Mouse (Mus musculus): ENCODE results near the gene Hes5. TPM values are rescaled to one million over a fixed set of nuclear protein-coding genes. Genes with fewer than 3 reads are reported as not detected.

Hes5 gene
- 5.8 and 6.2 TPM in 2 replicates for polyA plus RNA-seq (2015; fragmentation: Nextera tagmentation; extraction: Ambion mirVana)

GRCm38 (mm10) chr4:154960690-154961225 is at the start of gene Hes5:
Gene Hes5, plus strand, starts transcription at chr4:154960923.
- Histone ChIP-seq H3K9me3 (replicated peaks; ENCODE audit: low read length) (no peaks in the 10 kb centered on the region), H3K9ac (ENCODE audit: low read depth, low read length) (peak within 1 kb of the TSS; percentile 46), H3K36me3 (ENCODE audit: insufficient read depth, low read length) (no peaks in the 10 kb centered on the region), H3K4me1 (replicated peaks; ENCODE audit: insufficient read depth, low read length) (peaks cover 32% of the 10 kb centered on the region), H3K27me3 (ENCODE audit: insufficient read depth, low read length) (peaks cover 41% of the 10 kb centered on the region), H3K27ac (no peak within 1 kb of the TSS; the same call in 1 of the 2 replicates), H3K4me2 (ENCODE audit: low read length) (peak within 1 kb of the TSS; percentile 82), H3K4me3 (replicated peaks; ENCODE audit: low read depth, low read length) (peak within 1 kb of the TSS; percentile 42)
- under 1% methylated on average over 65 of the region's 65 CpGs for WGBS
- no peak for TF ChIP-seq CTCF (IDR thresholded peaks at IDR 0.05; ENCODE audit: low read depth)
- no peak for DNase-seq (ENCODE audit: low spot score)
- no peak for ATAC-seq (replicated peaks; ENCODE audit: low FRiP score, low read depth)

GRCm38 (mm10) chr4:154911644-154912043 is 49.1 kb upstream of the Hes5 start:
- no peak overlapping the region for H3K9ac ChIP-seq (ENCODE audit: low read depth, low read length)
- no peak for TF ChIP-seq CTCF (IDR thresholded peaks at IDR 0.05; ENCODE audit: low read depth)
- 73% methylated on average over 2 of the region's 2 CpGs for WGBS
- no peak overlapping the region for H3K4me3 ChIP-seq (replicated peaks; ENCODE audit: low read depth, low read length)
- H3K27ac ChIP-seq = no peak overlapping the region
- no peaks in the 10 kb centered on the region for H3K4me1 ChIP-seq (replicated peaks; ENCODE audit: insufficient read depth, low read length)
- no peaks in the 10 kb centered on the region for H3K36me3 ChIP-seq (ENCODE audit: insufficient read depth, low read length)
- H3K9me3 ChIP-seq (replicated peaks; ENCODE audit: low read length) = no peaks in the 10 kb centered on the region
- H3K27me3 ChIP-seq (ENCODE audit: insufficient read depth, low read length) = no peaks in the 10 kb centered on the region
- H3K4me2 ChIP-seq (ENCODE audit: low read length) = no peak overlapping the region
- DNase-seq (ENCODE audit: low spot score) (no peak), ATAC-seq (replicated peaks; ENCODE audit: low FRiP score, low read depth) (no peak)

- H3K9me3 ChIP-seq (replicated peaks; ENCODE audit: low read length) = no peaks in the 10 kb centered on the region
- WGBS = 93% methylated on average over 3 of the region's 3 CpGs
- no peak overlapping the region for H3K27ac ChIP-seq
- H3K36me3 ChIP-seq (ENCODE audit: insufficient read depth, low read length) = no peaks in the 10 kb centered on the region
- no peak overlapping the region for H3K9ac ChIP-seq (ENCODE audit: low read depth, low read length)
- H3K4me3 ChIP-seq (replicated peaks; ENCODE audit: low read depth, low read length) = no peak overlapping the region
- no peak overlapping the region for H3K4me2 ChIP-seq (ENCODE audit: low read length)
- no peak for ATAC-seq (replicated peaks; ENCODE audit: low FRiP score, low read depth)
- no peak for TF ChIP-seq CTCF (IDR thresholded peaks at IDR 0.05; ENCODE audit: low read depth)
- DNase-seq (ENCODE audit: low spot score) = no peak
- no peaks in the 10 kb centered on the region for H3K27me3 ChIP-seq (ENCODE audit: insufficient read depth, low read length)
- no peaks in the 10 kb centered on the region for H3K4me1 ChIP-seq (replicated peaks; ENCODE audit: insufficient read depth, low read length)
Observed at GRCm38 (mm10) chr4:154913845-154914244, 46.9 kb upstream of the Hes5 start.

- 95% methylated on average over 4 of the region's 4 CpGs for WGBS
- Histone ChIP-seq H3K4me2 (ENCODE audit: low read length) (no peak overlapping the region), H3K4me1 (replicated peaks; ENCODE audit: insufficient read depth, low read length) (no peaks in the 10 kb centered on the region), H3K36me3 (ENCODE audit: insufficient read depth, low read length) (no peaks in the 10 kb centered on the region), H3K9me3 (replicated peaks; ENCODE audit: low read length) (no peaks in the 10 kb centered on the region), H3K27me3 (ENCODE audit: insufficient read depth, low read length) (no peaks in the 10 kb centered on the region), H3K9ac (ENCODE audit: low read depth, low read length) (no peak overlapping the region), H3K27ac (no peak overlapping the region), H3K4me3 (replicated peaks; ENCODE audit: low read depth, low read length) (no peak overlapping the region)
- DNase-seq (ENCODE audit: low spot score) = no peak
- ATAC-seq (replicated peaks; ENCODE audit: low FRiP score, low read depth) = no peak
- no peak for TF ChIP-seq CTCF (IDR thresholded peaks at IDR 0.05; ENCODE audit: low read depth)
Observed at GRCm38 (mm10) chr4:154914252-154914651, 46.5 kb upstream of the Hes5 start.

GRCm38 (mm10) chr4:154914707-154915106 is 46.0 kb upstream of the Hes5 start:
- Histone ChIP-seq H3K9ac (ENCODE audit: low read depth, low read length) (no peak overlapping the region), H3K27me3 (ENCODE audit: insufficient read depth, low read length) (no peaks in the 10 kb centered on the region), H3K4me1 (replicated peaks; ENCODE audit: insufficient read depth, low read length) (no peaks in the 10 kb centered on the region), H3K4me3 (replicated peaks; ENCODE audit: low read depth, low read length) (no peak overlapping the region), H3K27ac (no peak overlapping the region), H3K4me2 (ENCODE audit: low read length) (no peak overlapping the region), H3K36me3 (ENCODE audit: insufficient read depth, low read length) (no peaks in the 10 kb centered on the region), H3K9me3 (replicated peaks; ENCODE audit: low read length) (no peaks in the 10 kb centered on the region)
- DNase-seq (ENCODE audit: low spot score) (no peak), ATAC-seq (replicated peaks; ENCODE audit: low FRiP score, low read depth) (no peak)
- no peak for TF ChIP-seq CTCF (IDR thresholded peaks at IDR 0.05; ENCODE audit: low read depth)
- WGBS = 84% methylated on average over 3 of the region's 3 CpGs

GRCm38 (mm10) chr4:154915286-154915685 is 45.4 kb upstream of the Hes5 start:
- H3K4me2 ChIP-seq (ENCODE audit: low read length) = no peak overlapping the region
- H3K36me3 ChIP-seq (ENCODE audit: insufficient read depth, low read length) = no peaks in the 10 kb centered on the region
- no peaks in the 10 kb centered on the region for H3K9me3 ChIP-seq (replicated peaks; ENCODE audit: low read length)
- no peak for TF ChIP-seq CTCF (IDR thresholded peaks at IDR 0.05; ENCODE audit: low read depth)
- ATAC-seq (replicated peaks; ENCODE audit: low FRiP score, low read depth) (no peak), DNase-seq (ENCODE audit: low spot score) (no peak)
- no peak overlapping the region for H3K4me3 ChIP-seq (replicated peaks; ENCODE audit: low read depth, low read length)
- no peak overlapping the region for H3K9ac ChIP-seq (ENCODE audit: low read depth, low read length)
- H3K27me3 ChIP-seq (ENCODE audit: insufficient read depth, low read length) = no peaks in the 10 kb centered on the region
- WGBS = 69% methylated on average over 10 of the region's 10 CpGs
- no peak overlapping the region for H3K27ac ChIP-seq
- H3K4me1 ChIP-seq (replicated peaks; ENCODE audit: insufficient read depth, low read length) = no peaks in the 10 kb centered on the region

- Histone ChIP-seq H3K9ac (ENCODE audit: low read depth, low read length) (no peak overlapping the region), H3K4me3 (replicated peaks; ENCODE audit: low read depth, low read length) (no peak overlapping the region), H3K27me3 (ENCODE audit: insufficient read depth, low read length) (no peaks in the 10 kb centered on the region), H3K9me3 (replicated peaks; ENCODE audit: low read length) (no peaks in the 10 kb centered on the region), H3K4me1 (replicated peaks; ENCODE audit: insufficient read depth, low read length) (no peaks in the 10 kb centered on the region), H3K27ac (no peak overlapping the region), H3K4me2 (ENCODE audit: low read length) (no peak overlapping the region), H3K36me3 (ENCODE audit: insufficient read depth, low read length) (no peaks in the 10 kb centered on the region)
- DNase-seq (ENCODE audit: low spot score) (no peak), ATAC-seq (replicated peaks; ENCODE audit: low FRiP score, low read depth) (no peak)
- WGBS = 83% methylated on average over 4 of the region's 4 CpGs
- no peak for TF ChIP-seq CTCF (IDR thresholded peaks at IDR 0.05; ENCODE audit: low read depth)
Observed at GRCm38 (mm10) chr4:154916662-154917061, 44.1 kb upstream of the Hes5 start.
